Mouse (Mus musculus) lung, adult 2 months (tissue): ENCODE results near the gene Olfr571.

ENCODE experiments used
- CTCF ChIP-seq: fragments of 200-500 bp; IDR thresholded peaks from 2 replicates; pipeline ENCODE4 v1.5.1; 2011; ENCODE audit warnings: mild to moderate bottlenecking, low read length, control low read depth; ENCODE audit not compliant: insufficient read depth
- POLR2A ChIP-seq: fragments of 200-500 bp; IDR thresholded peaks from 2 replicates; pipeline ENCODE4 v1.6.1; 2011; ENCODE audit warnings: low read depth, mild to moderate bottlenecking, control low read depth, low read length, borderline replicate concordance; ENCODE audit errors: extremely low read depth

- TF ChIP-seq CTCF (no peak), POLR2A (no peak)
Observed at GRCm38 (mm10) chr7:102855807-102856206, 61.5 kb downstream of the Olfr571 start.
